Mouse (Mus musculus) small intestine, adult 2 months (tissue): ENCODE data around the gene Lamc2.

Experiments used
- CTCF ChIP-seq: fragments of 200-500 bp; IDR thresholded peaks from 2 replicates; pipeline ENCODE4 v1.5.1; 2012; ENCODE audit warnings: low read depth, mild to moderate bottlenecking, control low read depth, inconsistent platforms, low read length, moderate library complexity, mixed read lengths; ENCODE audit not compliant: insufficient replicate concordance, insufficient read length; ENCODE audit errors: extremely low read depth
- POLR2A ChIP-seq: fragments of 200-500 bp; IDR thresholded peaks from 2 replicates; pipeline ENCODE4 v1.6.1; 2012; ENCODE audit warnings: low read depth, mild to moderate bottlenecking, control low read depth, inconsistent platforms, low read length, moderate library complexity

GRCm38 (mm10) chr1:153224331-153224730 lies 38.1 kb upstream of the Lamc2 start:
- TF ChIP-seq CTCF = no peak
- TF ChIP-seq POLR2A = no peak
